Mouse (Mus musculus) thymus, adult 2 months (tissue): Measurements from ENCODE around the gene Knstrn. TPM values are rescaled to one million over a fixed set of nuclear protein-coding genes. Genes with fewer than 3 reads are reported as not detected.

Experiments
- DNase-seq: peaks from one replicate; pipeline ENCODE4 v3.0.0; 2021
- H3K27ac ChIP-seq: fragments of 200-500 bp; 2 replicates; pipeline ENCODE4 v1.5.1; 2012; ENCODE audit warnings: low read length, control low read depth; ENCODE audit not compliant: control insufficient read depth, insufficient read depth
- H3K27me3 ChIP-seq: fragments of 200-500 bp; 2 replicates; pipeline ENCODE4 v1.6.1; 2012; ENCODE audit warnings: mild to moderate bottlenecking, low read length, moderate library complexity, mixed read lengths; ENCODE audit not compliant: control insufficient read depth, insufficient read depth
- H3K36me3 ChIP-seq: fragments of 200-500 bp; 2 replicates; pipeline ENCODE4 v1.6.1; 2012; ENCODE audit warnings: mild to moderate bottlenecking, low read length, moderate library complexity; ENCODE audit not compliant: control insufficient read depth, insufficient read depth
- H3K4me1 ChIP-seq: fragments of 200-500 bp; replicated peaks from 2 replicates; pipeline ENCODE4 v1.6.1; 2012; ENCODE audit warnings: low read length; ENCODE audit not compliant: control insufficient read depth, insufficient read depth
- H3K4me3 ChIP-seq: fragments of 200-500 bp; 2 replicates; pipeline ENCODE4 v1.5.1; 2012; ENCODE audit warnings: mild to moderate bottlenecking, low read length, control low read depth, moderate library complexity; ENCODE audit not compliant: control insufficient read depth, insufficient read depth
- CTCF ChIP-seq: fragments of 200-500 bp; IDR thresholded peaks from 2 replicates; pipeline ENCODE4 v1.5.1; 2012; ENCODE audit warnings: mild to moderate bottlenecking, control low read depth, low read length, moderate library complexity, borderline replicate concordance; ENCODE audit not compliant: control insufficient read depth, poor library complexity, insufficient read depth; ENCODE audit errors: extremely low read depth
- POLR2A ChIP-seq: fragments of 200-500 bp; IDR thresholded peaks from 2 replicates; pipeline ENCODE4 v1.6.1; 2012; ENCODE audit warnings: mild to moderate bottlenecking, low read length, control low read depth, moderate library complexity; ENCODE audit not compliant: control insufficient read depth, poor library complexity, insufficient read depth; ENCODE audit errors: extremely low read depth
- WGBS: fragments of 180-500 bp; shearing (Covaris S2); methylation state at CpG from one replicate; pipeline ENCODE4 v1.1.7; 2018; 5-methylcytosine and 5-hydroxymethylcytosine counted together
- polyA plus RNA-seq: library from polyadenylated mRNA; depleted of rRNA; stranded (reverse); fragments of >200 nt; gene quantifications from 2 replicates; pipeline ENCODE4 v1.2.3, GENCODE M21; 2012

The Knstrn gene
- polyA plus RNA-seq, 1 experiment: 19.4 TPM

GRCm38 (mm10) chr2:118802542-118803118 is 11.2 kb upstream of the Knstrn start:
- Histone ChIP-seq H3K27me3 (no peaks in the 10 kb centered on the region), H3K4me3 (no peak overlapping the region), H3K27ac (no peak overlapping the region), H3K4me1 (no peaks in the 10 kb centered on the region), H3K36me3 (no peaks in the 10 kb centered on the region)
- TF ChIP-seq CTCF (no peak), POLR2A (no peak)
- DNase-seq: no peak
- WGBS: 88% methylated on average over 4 of the region's 4 CpGs

GRCm38 (mm10) chr2:118804474-118804873 is 9.3 kb upstream of the Knstrn start:
- no peaks in the 10 kb centered on the region for H3K36me3 ChIP-seq
- no peak overlapping the region for H3K4me3 ChIP-seq
- H3K4me1 ChIP-seq: no peaks in the 10 kb centered on the region
- TF ChIP-seq POLR2A (no peak), CTCF (no peak)
- no peaks in the 10 kb centered on the region for H3K27me3 ChIP-seq
- no peak for DNase-seq
- 11% methylated on average over 2 of the region's 2 CpGs for WGBS
- H3K27ac ChIP-seq: no peak overlapping the region

- Histone ChIP-seq H3K4me1 (no peaks in the 10 kb centered on the region), H3K27ac (no peak overlapping the region), H3K27me3 (no peaks in the 10 kb centered on the region), H3K36me3 (no peaks in the 10 kb centered on the region), H3K4me3 (no peak overlapping the region)
- DNase-seq: no peak
- 63% methylated on average over 3 of the region's 3 CpGs for WGBS
- TF ChIP-seq CTCF: no peak
- TF ChIP-seq POLR2A: no peak
Observed at GRCm38 (mm10) chr2:118805137-118805536, 8.7 kb upstream of the Knstrn start.

GRCm38 (mm10) chr2:118805756-118806155 is 8.0 kb upstream of the Knstrn start:
- TF ChIP-seq POLR2A (no peak), CTCF (no peak)
- no peak for DNase-seq
- H3K4me3 ChIP-seq: no peak overlapping the region
- no peaks in the 10 kb centered on the region for H3K27me3 ChIP-seq
- WGBS: 82% methylated on average over 3 of the region's 3 CpGs
- H3K27ac ChIP-seq: no peak overlapping the region
- H3K36me3 ChIP-seq: no peaks in the 10 kb centered on the region
- H3K4me1 ChIP-seq: no peaks in the 10 kb centered on the region

- no peak overlapping the region for H3K4me3 ChIP-seq
- no peak overlapping the region for H3K27ac ChIP-seq
- no peaks in the 10 kb centered on the region for H3K4me1 ChIP-seq
- H3K36me3 ChIP-seq: no peaks in the 10 kb centered on the region
- DNase-seq: no peak
- TF ChIP-seq POLR2A: no peak
- TF ChIP-seq CTCF: no peak
- WGBS: 74% methylated on average over 4 of the region's 4 CpGs
- H3K27me3 ChIP-seq: no peaks in the 10 kb centered on the region
Observed at GRCm38 (mm10) chr2:118806860-118807259, 6.9 kb upstream of the Knstrn start.

- peaks cover 8% of the 10 kb centered on the region for H3K4me1 ChIP-seq
- H3K4me3 ChIP-seq: no peak overlapping the region
- H3K36me3 ChIP-seq: no peaks in the 10 kb centered on the region
- no peaks in the 10 kb centered on the region for H3K27me3 ChIP-seq
- no peak overlapping the region for H3K27ac ChIP-seq
- no peak for TF ChIP-seq CTCF
- TF ChIP-seq POLR2A: no peak
- WGBS: 81% methylated on average over 2 of the region's 2 CpGs
- DNase-seq: no peak
Observed at GRCm38 (mm10) chr2:118810861-118811260, 2.9 kb upstream of the Knstrn start.

GRCm38 (mm10) chr2:118812724-118813123 is 1.1 kb upstream of the Knstrn start:
- H3K4me3 ChIP-seq: no peak overlapping the region
- no peak for TF ChIP-seq CTCF
- TF ChIP-seq POLR2A: no peak
- H3K27ac ChIP-seq: no peak overlapping the region
- H3K27me3 ChIP-seq: no peaks in the 10 kb centered on the region
- peaks cover 8% of the 10 kb centered on the region for H3K4me1 ChIP-seq
- no peaks in the 10 kb centered on the region; the same call in 1 of the 2 replicates for H3K36me3 ChIP-seq
- 46% methylated on average over 1 of the region's 1 CpGs for WGBS
- no peak for DNase-seq

- Histone ChIP-seq H3K36me3 (peaks cover 38% of the 10 kb centered on the region), H3K4me1 (no peaks in the 10 kb centered on the region), H3K27me3 (no peaks in the 10 kb centered on the region), H3K27ac (no peak overlapping the region), H3K4me3 (no peak overlapping the region)
- TF ChIP-seq CTCF (no peak), POLR2A (no peak)
- no peak for DNase-seq
- 94% methylated on average over 5 of the region's 5 CpGs for WGBS
Observed at GRCm38 (mm10) chr2:118822800-118823199, 9.0 kb downstream of the Knstrn start.
